ENCODE assay signal across 8 mouse cellular contexts in the genomic region with DNA sequence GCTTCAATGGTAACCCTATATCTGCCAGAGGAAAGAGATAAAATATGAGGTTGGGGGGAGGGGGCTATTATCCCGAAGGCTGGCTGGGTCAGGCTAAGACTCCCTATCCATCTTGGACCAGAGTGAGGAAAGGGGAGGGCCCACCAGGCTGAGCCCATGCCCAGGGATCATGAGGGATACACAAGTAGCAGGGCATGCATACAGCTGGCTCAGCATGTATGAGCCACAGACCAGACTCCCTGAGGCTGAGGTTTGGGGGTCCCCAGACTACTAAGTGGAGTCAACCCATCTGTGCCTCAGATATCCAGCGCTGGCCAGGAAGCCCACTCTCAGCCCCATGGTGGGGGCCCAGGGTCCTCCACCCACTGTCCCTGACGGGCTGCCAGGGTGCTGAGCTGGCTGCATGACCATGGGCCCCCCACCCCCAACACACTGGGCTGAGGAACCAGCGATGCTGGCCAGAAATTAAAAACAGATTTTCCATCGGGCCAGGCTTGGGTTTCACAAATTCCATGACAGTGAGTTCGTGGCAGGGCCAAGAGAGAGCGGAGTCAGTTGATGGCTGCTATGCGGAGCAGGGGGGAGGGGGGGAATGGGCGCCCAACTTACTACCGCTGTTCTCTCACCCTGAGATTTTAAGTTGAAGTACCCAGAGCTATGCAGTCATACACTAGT. TPM values are rescaled to one million over a fixed set of nuclear protein-coding genes. Genes with fewer than 3 reads are reported as not detected.
DNase-seq lines count a peak whose midpoint lies in the region; ATAC-seq and TF ChIP-seq lines count a peak whose summit lies in the region.

No protein-coding gene starts in this region.

- no peak overlapping the region for H3K4me3 ChIP-seq in lung, embryonic 14.5 days (ENCODE audit: low read depth, low read length)
- no peak overlapping the region; the same call in 1 of the 2 replicates for H3K4me3 ChIP-seq in embryonic facial prominence, embryonic 14.5 days (ENCODE audit: low read depth, low read length)
- H3K4me3 ChIP-seq in midbrain, embryonic 15.5 days: no peak overlapping the region

- no peaks in the 10 kb centered on the region for H3K27me3 ChIP-seq in lung, embryonic 14.5 days (ENCODE audit: insufficient read depth, low read length)
- H3K27me3 ChIP-seq in embryonic facial prominence, embryonic 14.5 days (replicated peaks; ENCODE audit: control insufficient read depth, insufficient read depth, low read length): no peaks in the 10 kb centered on the region
- no peaks in the 10 kb centered on the region for H3K27me3 ChIP-seq in midbrain, embryonic 15.5 days (replicated peaks)

- H3K4me1 ChIP-seq in lung, embryonic 14.5 days (ENCODE audit: insufficient read depth): peaks cover 16% of the 10 kb centered on the region
- peaks cover 29% of the 10 kb centered on the region for H3K4me1 ChIP-seq in embryonic facial prominence, embryonic 14.5 days (ENCODE audit: control insufficient read depth, insufficient read depth, low read length)
- H3K4me1 ChIP-seq in midbrain, embryonic 15.5 days: peaks cover 75% of the 10 kb centered on the region

- H3K4me2 ChIP-seq in lung, embryonic 14.5 days: peak overlapping the region; percentile 32
- peak overlapping the region; percentile 46 for H3K4me2 ChIP-seq in embryonic facial prominence, embryonic 14.5 days (ENCODE audit: low read depth, low read length)
- H3K4me2 ChIP-seq in midbrain, embryonic 15.5 days: no peak overlapping the region

- intact Hi-C loops in left cerebral cortex, postnatal 14 days (cut with DNase I): no loop called here

- peak; percentile 76 for DNase-seq in lung, embryonic 14.5 days
- no peak for DNase-seq in lung, postnatal 36 days
- DNase-seq in embryonic facial prominence, embryonic 14.5 days (ENCODE audit: low spot score): peak; percentile 94
- DNase-seq in heart, postnatal 4 days: peak; percentile 65
- no peak for DNase-seq in layer of hippocampus, adult 18-20 months (ENCODE audit: low spot score in 2 of 2)
- no peak for DNase-seq in left cerebral cortex, postnatal 14 days (ENCODE audit: low spot score in 2 of 2)

- no peak overlapping the region; the same call in 1 of the 2 replicates for H3K9ac ChIP-seq in lung, embryonic 14.5 days
- peak overlapping the region; percentile 31; the same call in 1 of the 2 replicates for H3K9ac ChIP-seq in embryonic facial prominence, embryonic 14.5 days (ENCODE audit: low read depth, low read length)
- H3K9ac ChIP-seq in midbrain, embryonic 15.5 days: no peak overlapping the region

- H3K9me3 ChIP-seq in lung, embryonic 14.5 days (ENCODE audit: low read depth, low read length): no peaks in the 10 kb centered on the region
- no peaks in the 10 kb centered on the region for H3K9me3 ChIP-seq in embryonic facial prominence, embryonic 14.5 days (ENCODE audit: control insufficient read depth, low read length)
- H3K9me3 ChIP-seq in midbrain, embryonic 15.5 days: no peaks in the 10 kb centered on the region

- H3K36me3 ChIP-seq in lung, embryonic 14.5 days (ENCODE audit: insufficient read depth): peaks cover 52% of the 10 kb centered on the region
- peaks cover 60% of the 10 kb centered on the region for H3K36me3 ChIP-seq in embryonic facial prominence, embryonic 14.5 days (ENCODE audit: control insufficient read depth, insufficient read depth, low read length)
- H3K36me3 ChIP-seq in midbrain, embryonic 15.5 days (replicated peaks): no peaks in the 10 kb centered on the region; the same call in 1 of the 2 replicates

- 27% methylated on average over 10 of the region's 10 CpGs for WGBS in lung, embryonic 14.5 days
- 13% methylated on average over 8 of the region's 10 CpGs for WGBS in embryonic facial prominence, embryonic 14.5 days
- WGBS in midbrain, embryonic 15.5 days: 71% methylated on average over 10 of the region's 10 CpGs

- peak; percentile 62 for ATAC-seq in lung, embryonic 14.5 days (ENCODE audit: insufficient read depth)
- ATAC-seq in embryonic facial prominence, embryonic 14.5 days (ENCODE audit: low read depth): peak; percentile 81
- 0 out of 2 replicates have a peak, but pooled peaks have one; percentile 13 for ATAC-seq in midbrain, embryonic 15.5 days (replicated peaks)
- no peak for ATAC-seq in megakaryocyte progenitor cell, adult 5-6 weeks (replicated peaks; ENCODE audit: poor library complexity)

- TF ChIP-seq CTCF in lung, embryonic 14.5 days (IDR thresholded peaks at IDR 0.05; ENCODE audit: low read depth): no peak

- peak overlapping the region; percentile 70; the same call in 1 of the 2 replicates for H3K27ac ChIP-seq in lung, embryonic 14.5 days (ENCODE audit: low read depth)
- H3K27ac ChIP-seq in embryonic facial prominence, embryonic 14.5 days (replicated peaks; ENCODE audit: low read depth, low read length): peak overlapping the region; percentile 87
- H3K27ac ChIP-seq in midbrain, embryonic 15.5 days: no peak overlapping the region

RNA-seq across cellular contexts. Expression of gene Ttyh3, which starts 7.4 kb away (rescaled TPM):
- 56.4 and 61.6 TPM in 2 replicates for polyA plus RNA-seq in lung, embryonic 14.5 days (2014; fragmentation: Nextera tagmentation; extraction: Ambion mirVana)
- 47.5 and 50.5 TPM in 2 replicates for polyA plus RNA-seq in embryonic facial prominence, embryonic 14.5 days (2014; fragmentation: Nextera tagmentation; extraction: Ambion mirVana)
- total RNA-seq in heart, postnatal 4 days (2021): 10 to 100 TPM; 83.0 to 90.4 TPM
- 80.3 and 84.2 TPM in 2 replicates for polyA plus RNA-seq in midbrain, embryonic 15.5 days (2015; fragmentation: Nextera tagmentation; extraction: Ambion mirVana)
- 100 to 1,000 TPM; 182 to 186 TPM for total RNA-seq in layer of hippocampus, adult 18-20 months (2021)
- total RNA-seq in megakaryocyte progenitor cell, adult 5-6 weeks (2015): 31.4 and 35.8 TPM in 2 replicates
- total RNA-seq in megakaryocyte progenitor cell, adult 5-6 weeks (2017): 8.1 and 10.2 TPM in 2 replicates
- 100 to 1,000 TPM; 342 to 349 TPM for total RNA-seq in left cerebral cortex, postnatal 14 days (2021)

RNA-seq across cellular contexts. Expression of gene Lfng, which starts 34.3 kb away (rescaled TPM):
- 20.5 and 22.0 TPM in 2 replicates for polyA plus RNA-seq in lung, embryonic 14.5 days (2014; fragmentation: Nextera tagmentation; extraction: Ambion mirVana)
- polyA plus RNA-seq in embryonic facial prominence, embryonic 14.5 days (2014; fragmentation: Nextera tagmentation; extraction: Ambion mirVana): 24.6 and 27.9 TPM in 2 replicates
- 10 to 100 TPM; 11.6 to 12.1 TPM for total RNA-seq in heart, postnatal 4 days (2021)
- 20.4 and 21.8 TPM in 2 replicates for polyA plus RNA-seq in midbrain, embryonic 15.5 days (2015; fragmentation: Nextera tagmentation; extraction: Ambion mirVana)
- 10 to 100 TPM; 19.3 to 21.2 TPM for total RNA-seq in layer of hippocampus, adult 18-20 months (2021)
- 4.8 and 5.6 TPM in 2 replicates for total RNA-seq in megakaryocyte progenitor cell, adult 5-6 weeks (2015)
- total RNA-seq in megakaryocyte progenitor cell, adult 5-6 weeks (2017): 13.4 and 15.2 TPM in 2 replicates
- 10 to 100 TPM; 18.8 to 28.4 TPM for total RNA-seq in left cerebral cortex, postnatal 14 days (2021)

Comparison
In these comparisons a context has a peak if more than half of its experiments do, and no peak if none do; other contexts are left out.
1. DNase-seq: peak in lung, embryonic 14.5 days (single experiment), embryonic facial prominence, embryonic 14.5 days (single experiment) and heart, postnatal 4 days (single experiment); none in lung, postnatal 36 days (single experiment), layer of hippocampus, adult 18-20 months (0 of 2) and left cerebral cortex, postnatal 14 days (0 of 2).